Mouse (Mus musculus) cortical plate, adult 2 months (tissue): ENCODE results near the gene Dnal1.

Experiments
- CTCF ChIP-seq: fragments of 200-500 bp; IDR thresholded peaks from 2 replicates; pipeline ENCODE4 v1.5.1; 2011; ENCODE audit warnings: mild to moderate bottlenecking, control low read depth, low read length; ENCODE audit not compliant: insufficient read depth; ENCODE audit errors: extremely low read depth
- POLR2A ChIP-seq: fragments of 200-500 bp; IDR thresholded peaks from 2 replicates; pipeline ENCODE4 v1.6.1; 2011; ENCODE audit warnings: mild to moderate bottlenecking, low read length, control low read depth; ENCODE audit not compliant: insufficient read depth; ENCODE audit errors: extremely low read depth

- TF ChIP-seq CTCF = no peak
- TF ChIP-seq POLR2A = no peak
Observed at GRCm38 (mm10) chr12:84071696-84072095, 42.5 kb upstream of the Dnal1 start.
